Mouse (Mus musculus) hindbrain, embryonic 15.5 days (tissue): Measurements from ENCODE around the gene Lasp1. TPM values are rescaled to one million over a fixed set of nuclear protein-coding genes. Genes with fewer than 3 reads are reported as not detected.
A peak's percentile ranks its signal among the peaks of the same experiment; 100 is the strongest.

Experiments used
- ATAC-seq: fragments of 200-750 bp; cut with Nextera tagmentation; 2 replicates; pipeline ENCODE4 v1.8.0; 2017; ENCODE audit warnings: low read depth, moderate number of reproducible peaks, moderate TSS enrichment; ENCODE audit not compliant: low FRiP score
- H3K27ac ChIP-seq: fragments of 300-500 bp; sonication (generic); replicated peaks from 2 replicates; pipeline ENCODE4 v1.5.1; 2015; ENCODE audit warnings: mild to moderate bottlenecking, inconsistent platforms
- H3K27me3 ChIP-seq: fragments of 300-500 bp; sonication (generic); 2 replicates; pipeline ENCODE4 v1.6.1; 2015; ENCODE audit warnings: control low read depth, inconsistent platforms
- H3K36me3 ChIP-seq: fragments of 300-500 bp; sonication (generic); 2 replicates; pipeline ENCODE4 v1.6.1; 2015; ENCODE audit warnings: control low read depth, inconsistent platforms
- H3K4me1 ChIP-seq: fragments of 300-500 bp; sonication (generic); replicated peaks from 2 replicates; pipeline ENCODE4 v1.6.1; 2015; ENCODE audit warnings: control low read depth, inconsistent platforms
- H3K4me2 ChIP-seq: fragments of 300-500 bp; sonication (generic); 2 replicates; pipeline ENCODE4 v1.6.1; 2015; ENCODE audit warnings: moderate library complexity, mild to moderate bottlenecking, inconsistent platforms
- H3K4me3 ChIP-seq: fragments of 300-500 bp; sonication (generic); 2 replicates; pipeline ENCODE4 v1.5.1; 2015; ENCODE audit warnings: mild to moderate bottlenecking, inconsistent platforms
- H3K9ac ChIP-seq: fragments of 300-500 bp; sonication (generic); 2 replicates; pipeline ENCODE4 v1.6.1; 2015; ENCODE audit warnings: inconsistent platforms
- H3K9me3 ChIP-seq: fragments of 300-500 bp; sonication (generic); 2 replicates; pipeline ENCODE4 v1.6.1; 2016; ENCODE audit warnings: control low read depth, inconsistent platforms
- WGBS: fragments of 180-500 bp; shearing (Covaris S2); methylation state at CpG from one replicate; pipeline ENCODE4 v1.1.7; 2015; 5-methylcytosine and 5-hydroxymethylcytosine counted together
- polyA plus RNA-seq: library from polyadenylated mRNA; unstranded; fragments of >200 nt; fragmentation: Nextera tagmentation; extraction: Ambion mirVana; gene quantifications from 2 replicates; pipeline ENCODE4 v1.2.1, GENCODE M21; 2015

Lasp1 gene
- polyA plus RNA-seq, 1 experiment from 2014 or later: 173 TPM

GRCm38 (mm10) chr11:97837641-97838149 is 38.9 kb downstream of the Lasp1 start:
- Histone ChIP-seq H3K27me3 (no peaks in the 10 kb centered on the region), H3K9ac (no peak overlapping the region), H3K4me3 (no peak overlapping the region), H3K27ac (no peak overlapping the region), H3K4me2 (no peak overlapping the region), H3K9me3 (no peaks in the 10 kb centered on the region), H3K4me1 (peaks cover 17% of the 10 kb centered on the region), H3K36me3 (peaks cover 38% of the 10 kb centered on the region)
- WGBS: 83% methylated on average over 7 of the region's 7 CpGs
- no peak for ATAC-seq

GRCm38 (mm10) chr11:97838779-97839440 is 40.1 kb downstream of the Lasp1 start:
- peaks cover 34% of the 10 kb centered on the region for H3K36me3 ChIP-seq
- H3K9ac ChIP-seq: no peak overlapping the region

GRCm38 (mm10) chr11:97839441-97840134 is 40.8 kb downstream of the Lasp1 start:
- peak overlapping the region; percentile 55 for H3K4me2 ChIP-seq
- H3K4me1 ChIP-seq: peaks cover 17% of the 10 kb centered on the region
- no peaks in the 10 kb centered on the region for H3K27me3 ChIP-seq
- H3K36me3 ChIP-seq: peaks cover 27% of the 10 kb centered on the region
- no peak overlapping the region for H3K9ac ChIP-seq
- 59% methylated on average over 11 of the region's 11 CpGs for WGBS
- ATAC-seq: no peak
- H3K27ac ChIP-seq: peak overlapping the region; percentile 92
- no peak overlapping the region for H3K4me3 ChIP-seq
- no peaks in the 10 kb centered on the region for H3K9me3 ChIP-seq

More at GRCm38 (mm10) chr11:97838779-97839440, 40.1 kb downstream of the Lasp1 start:
- Histone ChIP-seq H3K4me3 (no peak overlapping the region), H3K27me3 (no peaks in the 10 kb centered on the region), H3K4me2 (no peak overlapping the region), H3K9me3 (no peaks in the 10 kb centered on the region), H3K4me1 (peaks cover 17% of the 10 kb centered on the region), H3K27ac (no peak overlapping the region; the same call in 1 of the 2 replicates)
- no peak for ATAC-seq
- 38% methylated on average over 10 of the region's 10 CpGs for WGBS

- WGBS: 71% methylated on average over 2 of the region's 2 CpGs
- Histone ChIP-seq H3K4me2 (peak overlapping the region; percentile 55), H3K36me3 (peaks cover 22% of the 10 kb centered on the region), H3K9ac (0 out of 2 replicates have a peak overlapping the region, but pooled peaks have one; percentile 68), H3K4me1 (peaks cover 17% of the 10 kb centered on the region), H3K4me3 (peak overlapping the region; percentile 48), H3K27me3 (no peaks in the 10 kb centered on the region), H3K27ac (peak overlapping the region; percentile 92), H3K9me3 (no peaks in the 10 kb centered on the region)
- no peak for ATAC-seq
These were observed 41.3 kb downstream of the Lasp1 start for GRCm38 (mm10) chr11:97840135-97840490.

- peak; percentile 70 for ATAC-seq
- Histone ChIP-seq H3K36me3 (peaks cover 17% of the 10 kb centered on the region), H3K4me2 (peak within 1 kb of the TSS; percentile 55), H3K4me3 (peak within 1 kb of the TSS; percentile 48), H3K9me3 (no peaks in the 10 kb centered on the region), H3K27me3 (no peaks in the 10 kb centered on the region), H3K9ac (peak within 1 kb of the TSS; percentile 68), H3K4me1 (peaks cover 17% of the 10 kb centered on the region), H3K27ac (peak within 1 kb of the TSS; percentile 92)
- WGBS: under 1% methylated on average over 6 of the region's 6 CpGs
These were observed 41.7 kb downstream of the Lasp1 start, which contains the start of gene B230217C12Rik for GRCm38 (mm10) chr11:97840539-97840954. Gene B230217C12Rik, plus strand, starts transcription at chr11:97840780.

GRCm38 (mm10) chr11:97840991-97841661 is 42.3 kb downstream of the Lasp1 start:
- peaks cover 17% of the 10 kb centered on the region for H3K4me1 ChIP-seq
- peak overlapping the region; percentile 48 for H3K4me3 ChIP-seq
- no peaks in the 10 kb centered on the region for H3K27me3 ChIP-seq
- ATAC-seq: peak; percentile 94
- peak overlapping the region; percentile 92 for H3K27ac ChIP-seq
- no peaks in the 10 kb centered on the region for H3K9me3 ChIP-seq
- H3K9ac ChIP-seq: peak overlapping the region; percentile 68
- 3% methylated on average over 22 of the region's 22 CpGs for WGBS
- H3K4me2 ChIP-seq: peak overlapping the region; percentile 55
- peaks cover 12% of the 10 kb centered on the region for H3K36me3 ChIP-seq

GRCm38 (mm10) chr11:97842001-97842400 is 43.2 kb downstream of the Lasp1 start:
- Histone ChIP-seq H3K4me3 (peak overlapping the region; percentile 48), H3K9ac (peak overlapping the region; percentile 68), H3K36me3 (peaks cover 9% of the 10 kb centered on the region), H3K4me1 (peaks cover 17% of the 10 kb centered on the region), H3K27me3 (no peaks in the 10 kb centered on the region), H3K27ac (peak overlapping the region; percentile 92), H3K4me2 (peak overlapping the region; percentile 55), H3K9me3 (no peaks in the 10 kb centered on the region)
- 32% methylated on average over 4 of the region's 4 CpGs for WGBS
- no peak for ATAC-seq

- WGBS: 74% methylated on average over 6 of the region's 6 CpGs
- Histone ChIP-seq H3K4me2 (no peak overlapping the region), H3K27ac (no peak overlapping the region), H3K27me3 (no peaks in the 10 kb centered on the region), H3K9me3 (no peaks in the 10 kb centered on the region), H3K4me1 (no peaks in the 10 kb centered on the region), H3K36me3 (no peaks in the 10 kb centered on the region), H3K4me3 (no peak overlapping the region), H3K9ac (no peak overlapping the region)
- ATAC-seq: no peak
These were observed 51.6 kb downstream of the Lasp1 start for GRCm38 (mm10) chr11:97850367-97850766.

GRCm38 (mm10) chr11:97851601-97852000 is 52.8 kb downstream of the Lasp1 start:
- no peak overlapping the region for H3K27ac ChIP-seq
- WGBS: 97% methylated on average over 2 of the region's 2 CpGs
- no peaks in the 10 kb centered on the region for H3K9me3 ChIP-seq
- no peak overlapping the region for H3K9ac ChIP-seq
- H3K4me3 ChIP-seq: no peak overlapping the region
- no peaks in the 10 kb centered on the region for H3K36me3 ChIP-seq
- ATAC-seq: no peak
- no peaks in the 10 kb centered on the region for H3K27me3 ChIP-seq
- no peak overlapping the region for H3K4me2 ChIP-seq
- H3K4me1 ChIP-seq: no peaks in the 10 kb centered on the region

- 86% methylated on average over 2 of the region's 2 CpGs for WGBS
- Histone ChIP-seq H3K9me3 (no peaks in the 10 kb centered on the region), H3K36me3 (no peaks in the 10 kb centered on the region), H3K9ac (no peak overlapping the region), H3K4me1 (no peaks in the 10 kb centered on the region), H3K27me3 (no peaks in the 10 kb centered on the region), H3K4me3 (no peak overlapping the region), H3K4me2 (no peak overlapping the region), H3K27ac (no peak overlapping the region)
- ATAC-seq: no peak
These were observed 56.7 kb downstream of the Lasp1 start for GRCm38 (mm10) chr11:97855473-97855872.

- no peaks in the 10 kb centered on the region for H3K36me3 ChIP-seq
- H3K9me3 ChIP-seq: no peaks in the 10 kb centered on the region
- H3K27me3 ChIP-seq: no peaks in the 10 kb centered on the region
- no peaks in the 10 kb centered on the region for H3K4me1 ChIP-seq
- H3K4me2 ChIP-seq: no peak overlapping the region
- no peak overlapping the region for H3K4me3 ChIP-seq
- H3K27ac ChIP-seq: no peak overlapping the region
- 72% methylated on average over 2 of the region's 2 CpGs for WGBS
- ATAC-seq: no peak
- no peak overlapping the region for H3K9ac ChIP-seq
These were observed 63.3 kb downstream of the Lasp1 start for GRCm38 (mm10) chr11:97862148-97862547.

GRCm38 (mm10) chr11:97865421-97865820 is 66.6 kb downstream of the Lasp1 start:
- H3K27ac ChIP-seq: no peak overlapping the region
- H3K4me3 ChIP-seq: no peak overlapping the region
- H3K4me2 ChIP-seq: no peak overlapping the region
- no peaks in the 10 kb centered on the region for H3K4me1 ChIP-seq
- ATAC-seq: no peak
- H3K9me3 ChIP-seq: no peaks in the 10 kb centered on the region
- H3K27me3 ChIP-seq: no peaks in the 10 kb centered on the region
- WGBS: 89% methylated on average over 5 of the region's 5 CpGs
- H3K9ac ChIP-seq: no peak overlapping the region
- H3K36me3 ChIP-seq: no peaks in the 10 kb centered on the region
